Mouse (Mus musculus): Measurements from ENCODE around the gene Armh3. TPM values are rescaled to one million over a fixed set of nuclear protein-coding genes. Genes with fewer than 3 reads are reported as not detected.
A peak's percentile ranks its signal among the peaks of the same experiment; 100 is the strongest.
"Not testable (repeated sequence)": the region's sequence is repeated elsewhere in the genome, so short reads cannot be mapped to it uniquely, and the experiment has no call there.

Armh3 gene
- polyA plus RNA-seq, 1 experiment: 5.6 TPM

GRCm38 (mm10) chr19:46002279-46002678 lies 4.0 kb upstream of the Armh3 start:
- TF ChIP-seq POLR2A (IDR thresholded peaks at IDR 0.05; ENCODE audit: low read depth, low read length) (no peak), CTCF (IDR thresholded peaks at IDR 0.05; ENCODE audit: extremely low read depth, insufficient read depth, insufficient read length, insufficient replicate concordance) (no peak)
- H3K27me3 ChIP-seq (ENCODE audit: control insufficient read depth, insufficient read depth, low read length): no peaks in the 10 kb centered on the region
- DNase-seq (ENCODE audit: low read depth in 1 of 2, low spot score in 2 of 2): no peak
- H3K36me3 ChIP-seq (ENCODE audit: control insufficient read depth, insufficient read depth, low read length): peaks cover 3% of the 10 kb centered on the region; the same call in 1 of the 2 replicates
- H3K4me3 ChIP-seq (ENCODE audit: extremely low read depth, insufficient read depth, insufficient read length): no peak overlapping the region
- H3K4me1 ChIP-seq (ENCODE audit: control insufficient read depth, insufficient read depth, insufficient read length): peaks cover 22% of the 10 kb centered on the region
- 47% methylated on average over 9 of the region's 9 CpGs for WGBS
- no peak overlapping the region for H3K27ac ChIP-seq (ENCODE audit: insufficient read depth, low read length)

DNA sequence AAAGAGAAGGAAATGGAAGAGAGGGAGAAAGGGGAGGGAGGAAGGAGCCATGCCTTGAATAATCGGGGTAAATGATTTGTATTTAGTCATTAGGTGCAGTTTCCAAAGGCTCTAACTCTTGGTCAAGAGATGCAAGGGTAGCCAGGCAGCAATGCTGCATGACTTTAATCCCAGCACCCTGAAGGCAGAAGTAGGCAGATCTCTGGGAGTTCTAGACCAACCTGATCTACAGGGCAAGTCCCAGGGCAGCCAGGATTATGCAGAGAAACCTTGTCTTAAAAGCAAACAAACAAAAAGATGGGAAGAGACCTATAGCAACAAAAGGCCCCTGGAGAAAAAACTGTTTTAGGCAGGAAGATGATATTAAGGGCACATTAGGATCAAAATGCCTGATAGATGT lies 1.1 kb upstream of the Armh3 start:
- no peak for TF ChIP-seq POLR2A (IDR thresholded peaks at IDR 0.05; ENCODE audit: low read depth, low read length)
- no peak for TF ChIP-seq CTCF (IDR thresholded peaks at IDR 0.05; ENCODE audit: extremely low read depth, insufficient read depth, insufficient read length, insufficient replicate concordance)
- DNase-seq (ENCODE audit: low read depth in 1 of 2, low spot score in 2 of 2): no peak

DNA sequence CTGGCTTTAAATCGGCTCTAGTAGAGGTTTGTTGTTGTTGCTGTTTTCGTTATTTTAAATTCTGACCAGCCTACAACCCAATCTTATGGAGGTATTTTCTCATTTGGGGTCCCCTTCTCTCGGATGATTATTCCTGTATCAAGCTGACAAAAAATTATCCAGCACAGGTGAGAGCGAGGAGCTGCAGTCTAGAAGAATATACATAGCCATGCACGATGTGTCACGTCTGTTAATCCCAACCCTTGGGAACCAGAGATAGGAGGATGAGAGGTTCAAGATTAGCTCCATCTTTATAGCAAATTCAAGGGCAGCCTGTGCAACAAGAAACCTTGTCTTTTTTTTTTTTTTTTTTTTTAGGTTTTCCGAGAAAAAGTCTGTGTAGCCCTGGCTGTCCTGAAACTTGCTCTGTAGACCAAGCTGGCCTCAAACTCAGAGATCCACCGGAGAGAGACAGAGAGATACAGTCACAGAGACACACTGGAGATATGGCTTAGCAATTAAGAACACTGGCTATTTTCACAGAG lies 468 bp upstream of the Armh3 start:
- no peaks in the 10 kb centered on the region for H3K27me3 ChIP-seq (ENCODE audit: control insufficient read depth, insufficient read depth, low read length)
- 13% methylated on average over 8 of the region's 8 CpGs for WGBS
- H3K4me3 ChIP-seq (ENCODE audit: extremely low read depth, insufficient read depth, insufficient read length): peak overlapping the region; percentile 85; the same call in 1 of the 2 replicates
- no peaks in the 10 kb centered on the region for H3K36me3 ChIP-seq (ENCODE audit: control insufficient read depth, insufficient read depth, low read length)
- no peak overlapping the region for H3K27ac ChIP-seq (ENCODE audit: insufficient read depth, low read length)
- H3K4me1 ChIP-seq (ENCODE audit: control insufficient read depth, insufficient read depth, insufficient read length): peaks cover 2% of the 10 kb centered on the region; the same call in 1 of the 2 replicates
- no peak for DNase-seq (ENCODE audit: low read depth in 1 of 2, low spot score in 2 of 2)
- TF ChIP-seq POLR2A (IDR thresholded peaks at IDR 0.05; ENCODE audit: low read depth, low read length): no peak
- TF ChIP-seq CTCF (IDR thresholded peaks at IDR 0.05; ENCODE audit: extremely low read depth, insufficient read depth, insufficient read length, insufficient replicate concordance): no peak

More for the DNA sequence above, 1.1 kb upstream of the Armh3 start:
- Histone ChIP-seq H3K27me3 (ENCODE audit: control insufficient read depth, insufficient read depth, low read length) (no peaks in the 10 kb centered on the region), H3K27ac (ENCODE audit: insufficient read depth, low read length) (no peak overlapping the region), H3K36me3 (ENCODE audit: control insufficient read depth, insufficient read depth, low read length) (no peaks in the 10 kb centered on the region), H3K4me3 (ENCODE audit: extremely low read depth, insufficient read depth, insufficient read length) (no peak overlapping the region), H3K4me1 (ENCODE audit: control insufficient read depth, insufficient read depth, insufficient read length) (peaks cover 8% of the 10 kb centered on the region; the same call in 1 of the 2 replicates)
- 51% methylated on average over 1 of the region's 1 CpGs for WGBS

DNA sequence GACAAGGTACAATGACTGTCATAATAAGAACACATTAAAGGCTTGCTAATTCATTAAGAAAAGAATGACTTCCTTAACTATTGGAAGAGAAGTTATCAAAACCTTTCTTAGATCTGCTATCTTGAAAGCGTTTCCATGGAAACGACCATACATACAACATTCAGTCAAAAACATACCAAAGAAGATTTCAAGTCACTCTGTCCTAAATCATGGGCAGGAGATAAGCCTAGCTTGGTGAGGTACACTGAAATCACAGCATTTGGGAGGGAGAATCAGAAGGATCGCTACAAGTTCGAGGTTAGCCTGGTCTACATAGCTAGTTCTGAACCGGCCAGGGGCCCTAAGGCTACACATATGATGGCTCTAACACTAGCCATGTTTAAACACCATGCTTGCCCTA lies 923 bp downstream of the Armh3 start:
- Histone ChIP-seq H3K4me3 (ENCODE audit: extremely low read depth, insufficient read depth, insufficient read length) (0 out of 2 replicates have a peak overlapping the region, but pooled peaks have one; percentile 14), H3K27me3 (ENCODE audit: control insufficient read depth, insufficient read depth, low read length) (no peaks in the 10 kb centered on the region), H3K27ac (ENCODE audit: insufficient read depth, low read length) (peak overlapping the region; percentile 99; the same call in 1 of the 2 replicates), H3K36me3 (ENCODE audit: control insufficient read depth, insufficient read depth, low read length) (no peaks in the 10 kb centered on the region), H3K4me1 (ENCODE audit: control insufficient read depth, insufficient read depth, insufficient read length) (peaks cover 2% of the 10 kb centered on the region; the same call in 1 of the 2 replicates)
- TF ChIP-seq CTCF (IDR thresholded peaks at IDR 0.05; ENCODE audit: extremely low read depth, insufficient read depth, insufficient read length, insufficient replicate concordance) (no peak), POLR2A (IDR thresholded peaks at IDR 0.05; ENCODE audit: low read depth, low read length) (no peak)
- DNase-seq (ENCODE audit: low read depth in 1 of 2, low spot score in 2 of 2): no peak
- WGBS: 40% methylated on average over 5 of the region's 5 CpGs

DNA sequence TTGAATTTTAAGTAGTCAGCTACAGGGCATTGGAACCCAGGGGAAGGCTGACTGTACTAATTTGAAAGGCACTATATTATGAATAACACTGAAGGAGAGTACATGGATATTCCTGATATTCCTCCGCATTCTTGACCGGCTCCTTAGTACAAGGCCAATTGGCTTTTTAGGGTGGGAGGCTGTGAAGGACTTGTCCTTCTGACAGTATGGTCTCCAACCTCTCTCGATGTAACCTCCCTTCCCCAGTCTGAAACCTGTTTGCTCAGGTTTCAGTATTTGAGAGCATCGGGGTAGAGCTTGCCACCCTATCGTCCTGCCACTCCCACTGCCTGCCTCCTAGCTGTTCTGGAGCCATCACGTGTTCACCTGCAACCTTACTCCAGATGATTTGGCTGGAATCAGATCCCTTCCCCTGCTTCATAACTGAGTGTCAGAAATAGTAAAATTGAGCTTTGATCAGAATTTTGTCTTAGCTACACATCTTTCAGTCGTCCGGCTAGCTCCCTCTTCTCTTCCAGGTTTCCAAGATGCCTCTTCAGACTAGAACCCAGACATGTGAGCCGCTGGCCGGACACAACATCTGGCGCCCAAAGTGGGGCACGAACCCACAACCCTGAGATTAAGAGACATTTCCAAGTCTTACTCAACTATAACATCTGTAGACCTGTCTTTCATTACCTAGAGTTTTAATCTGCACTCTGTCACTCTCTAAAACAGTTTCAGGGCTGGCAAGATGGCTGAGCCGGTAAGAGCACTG lies 4.1 kb downstream of the Armh3 start:
- peaks cover 2% of the 10 kb centered on the region; the same call in 1 of the 2 replicates for H3K4me1 ChIP-seq (ENCODE audit: control insufficient read depth, insufficient read depth, insufficient read length)
- no peaks in the 10 kb centered on the region for H3K27me3 ChIP-seq (ENCODE audit: control insufficient read depth, insufficient read depth, low read length)
- TF ChIP-seq POLR2A (IDR thresholded peaks at IDR 0.05; ENCODE audit: low read depth, low read length) (no peak), CTCF (IDR thresholded peaks at IDR 0.05; ENCODE audit: extremely low read depth, insufficient read depth, insufficient read length, insufficient replicate concordance) (no peak)
- 93% methylated on average over 13 of the region's 13 CpGs for WGBS
- no peaks in the 10 kb centered on the region for H3K36me3 ChIP-seq (ENCODE audit: control insufficient read depth, insufficient read depth, low read length)
- H3K27ac ChIP-seq (ENCODE audit: insufficient read depth, low read length): no peak overlapping the region
- H3K4me3 ChIP-seq (ENCODE audit: extremely low read depth, insufficient read depth, insufficient read length): no peak overlapping the region
- DNase-seq (ENCODE audit: low read depth in 1 of 2, low spot score in 2 of 2): no peak

GRCm38 (mm10) chr19:45993441-45993840 lies 4.8 kb downstream of the Armh3 start:
- not testable (repeated sequence) for H3K27ac ChIP-seq (ENCODE audit: insufficient read depth, low read length); H3K4me1 ChIP-seq (ENCODE audit: control insufficient read depth, insufficient read depth, insufficient read length); DNase-seq (ENCODE audit: low read depth in 1 of 2, low spot score in 2 of 2); H3K4me3 ChIP-seq (ENCODE audit: extremely low read depth, insufficient read depth, insufficient read length); H3K27me3 ChIP-seq (ENCODE audit: control insufficient read depth, insufficient read depth, low read length); H3K36me3 ChIP-seq (ENCODE audit: control insufficient read depth, insufficient read depth, low read length)
- 96% methylated on average over 6 of the region's 6 CpGs for WGBS

DNA sequence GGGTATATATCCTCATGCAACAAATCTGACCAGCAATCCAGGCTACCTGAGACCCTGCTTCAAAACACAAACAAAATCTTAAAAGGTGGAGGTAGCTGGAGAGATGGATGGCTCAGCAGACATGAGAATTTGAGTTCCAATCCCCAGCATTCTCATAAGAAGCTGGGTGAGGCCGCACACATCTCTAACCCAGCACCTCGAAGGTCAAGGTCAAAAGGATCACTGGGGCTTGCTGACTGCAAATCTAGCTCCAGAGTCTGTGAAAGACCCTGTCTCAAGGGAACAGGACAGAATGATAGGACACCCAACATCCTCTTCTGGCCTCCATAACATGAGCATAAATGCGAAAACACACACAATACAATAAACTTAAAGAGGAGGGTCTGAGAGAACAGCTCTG lies 7.1 kb downstream of the Armh3 start:
- Histone ChIP-seq H3K4me3 (ENCODE audit: extremely low read depth, insufficient read depth, insufficient read length) (no peak overlapping the region), H3K4me1 (ENCODE audit: control insufficient read depth, insufficient read depth, insufficient read length) (no peaks in the 10 kb centered on the region), H3K36me3 (ENCODE audit: control insufficient read depth, insufficient read depth, low read length) (peaks cover 2% of the 10 kb centered on the region; the same call in 1 of the 2 replicates), H3K27me3 (ENCODE audit: control insufficient read depth, insufficient read depth, low read length) (no peaks in the 10 kb centered on the region), H3K27ac (ENCODE audit: insufficient read depth, low read length) (no peak overlapping the region)
- WGBS: 94% methylated on average over 3 of the region's 3 CpGs
- TF ChIP-seq CTCF (IDR thresholded peaks at IDR 0.05; ENCODE audit: extremely low read depth, insufficient read depth, insufficient read length, insufficient replicate concordance): no peak
- TF ChIP-seq POLR2A (IDR thresholded peaks at IDR 0.05; ENCODE audit: low read depth, low read length): no peak
- no peak for DNase-seq (ENCODE audit: low read depth in 1 of 2, low spot score in 2 of 2)
